In genomic region chr5:35592081-35592736, GRCm38 (mm10) we compare ENCODE assay signal across 11 mouse cellular contexts. TPM values are rescaled to one million over a fixed set of nuclear protein-coding genes. Genes with fewer than 3 reads are reported as not detected.
DNase-seq lines count a peak whose midpoint lies in the region; TF ChIP-seq lines count a peak whose summit lies in the region.
"Had no signal": no experiment of that assay in that cellular context is flagged by ENCODE, and none has a peak within 500 bp of the region (broad histone marks: within the 10 kb centered on the region; RNA-seq: fewer than 3 reads in every experiment).

No protein-coding gene starts in this region.

- H3K27ac ChIP-seq in layer of hippocampus, adult 2 months = no peak overlapping the region
- H3K27ac ChIP-seq: forebrain, embryonic 15.5 days; heart, embryonic 13.5 days had no signal

- no peak for TF ChIP-seq POLR2A in brain, embryonic 14.5 days (IDR thresholded peaks at IDR 0.05; ENCODE audit: borderline replicate concordance, extremely low read depth, insufficient read depth, insufficient read length, poor library complexity, severe bottlenecking)

- no peak for DNase-seq in layer of hippocampus, adult 2 months (ENCODE audit: low spot score in 2 of 2)
- no peak for DNase-seq in layer of hippocampus, adult 8-10 months (ENCODE audit: low spot score in 2 of 2)
- peak; percentile 37 to 46 for DNase-seq in urinary bladder, postnatal 36 days (ENCODE audit: low spot score in 2 of 2)
- DNase-seq in urinary bladder, postnatal 10 days (ENCODE audit: low spot score) = no peak
- DNase-seq in brain, embryonic 14.5 days (ENCODE audit: low read depth) = no peak
- DNase-seq in MN1 (ENCODE audit: low spot score) = no peak
- no peak for DNase-seq in spleen, postnatal 4 days (ENCODE audit: low spot score in 2 of 2)
- DNase-seq in ovary, postnatal 14 days (ENCODE audit: low spot score) = no peak
- DNase-seq: lung, adult 2 months had no signal

- no peak overlapping the region for H3K4me3 ChIP-seq in layer of hippocampus, adult 2 months
- H3K4me3 ChIP-seq: forebrain, embryonic 15.5 days; heart, embryonic 13.5 days had no signal

- TF ChIP-seq CTCF in layer of hippocampus, adult 2 months (conservative IDR thresholded peaks at IDR 0.05) = peak; percentile 54
- peak; percentile 36; the same call in 1 of the 2 replicates for TF ChIP-seq CTCF in brain, embryonic 14.5 days (IDR thresholded peaks at IDR 0.05; ENCODE audit: borderline replicate concordance, extremely low read depth, insufficient read depth, insufficient read length)

RNA-seq across cellular contexts. Expression of gene Acox3, which starts 9.4 kb away (rescaled TPM):
- 10 to 100 TPM; 24.6 to 34.6 TPM for total RNA-seq in layer of hippocampus, adult 2 months (2021)
- 10 to 100 TPM; 29.6 to 50.2 (median 41.7) TPM for total RNA-seq in layer of hippocampus, adult 8-10 months (2022)
- polyA plus RNA-seq in brain, embryonic 14.5 days (2012; rRNA removed) = 28.4 and 29.7 TPM in 2 replicates

RNA-seq across cellular contexts. Expression of gene Trmt44, which starts 17.3 kb away (rescaled TPM):
- 1 to 10 TPM; 8.4 to 8.5 TPM for total RNA-seq in layer of hippocampus, adult 2 months (2021)
- 10 to 100 TPM in 1 of 4 experiments, 1 to 10 TPM in 3; 7.6 to 12.4 (median 8.7) TPM for total RNA-seq in layer of hippocampus, adult 8-10 months (2022)
- polyA plus RNA-seq in brain, embryonic 14.5 days (2012; rRNA removed) = 7.3 and 7.9 TPM in 2 replicates

Comparison
In these comparisons a context has a peak if more than half of its experiments do, and no peak if none do; other contexts are left out.
1. DNase-seq: peak in urinary bladder, postnatal 36 days (2 of 2); none in layer of hippocampus, adult 2 months (0 of 2), layer of hippocampus, adult 8-10 months (0 of 2), urinary bladder, postnatal 10 days (single experiment), brain, embryonic 14.5 days (single experiment), MN1 (single experiment), spleen, postnatal 4 days (0 of 2) and ovary, postnatal 14 days (single experiment).